Mouse (Mus musculus) cerebellum, adult (tissue): Measurements from ENCODE around the gene Ddr2.
"Not testable (repeated sequence)": the region's sequence is repeated elsewhere in the genome, so short reads cannot be mapped to it uniquely, and the experiment has no call there.

Experiments used
- ATAC-seq: cut with Nextera tagmentation; 2 replicates; pipeline ENCODE4 v1.9.2; 2017; ENCODE audit warnings: mild to moderate bottlenecking, moderate library complexity, mixed read lengths; ENCODE audit not compliant: insufficient number of reproducible peaks, low FRiP score, low TSS enrichment

Ddr2 gene

GRCm38 (mm10) chr1:170109776-170110515 is 616 bp downstream of the Ddr2 start:
- ATAC-seq, result no peak

- ATAC-seq, result not testable (repeated sequence)
Observed at GRCm38 (mm10) chr1:170102814-170103213, 7.7 kb downstream of the Ddr2 start.

DNA sequence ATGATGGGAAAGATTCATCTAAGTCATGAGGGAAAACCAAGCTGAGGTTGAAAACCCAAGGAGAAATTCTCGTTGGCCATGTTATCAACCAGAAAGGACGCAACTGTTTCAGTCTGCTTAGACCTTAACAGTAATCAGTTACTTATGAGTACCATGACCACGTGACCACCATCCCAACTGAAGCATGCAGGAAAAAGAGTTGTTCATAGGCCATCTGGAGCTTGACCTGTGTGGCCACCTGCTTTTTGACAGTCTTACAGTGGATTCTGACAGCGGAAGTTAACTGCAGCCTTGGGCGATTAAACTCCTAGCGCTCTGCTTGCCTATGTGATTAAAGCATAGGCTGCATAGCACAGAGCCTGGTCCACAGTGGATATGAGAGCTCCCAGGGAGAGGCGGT is 23.9 kb downstream of the Ddr2 start:
- ATAC-seq, result no peak

- no peak for ATAC-seq
Observed at GRCm38 (mm10) chr1:170084151-170084796, 26.3 kb downstream of the Ddr2 start.

- ATAC-seq, result no peak
Observed at GRCm38 (mm10) chr1:170080907-170081306, 29.7 kb downstream of the Ddr2 start.

- no peak for ATAC-seq
Observed at GRCm38 (mm10) chr1:170079465-170079864, 31.1 kb downstream of the Ddr2 start.

DNA sequence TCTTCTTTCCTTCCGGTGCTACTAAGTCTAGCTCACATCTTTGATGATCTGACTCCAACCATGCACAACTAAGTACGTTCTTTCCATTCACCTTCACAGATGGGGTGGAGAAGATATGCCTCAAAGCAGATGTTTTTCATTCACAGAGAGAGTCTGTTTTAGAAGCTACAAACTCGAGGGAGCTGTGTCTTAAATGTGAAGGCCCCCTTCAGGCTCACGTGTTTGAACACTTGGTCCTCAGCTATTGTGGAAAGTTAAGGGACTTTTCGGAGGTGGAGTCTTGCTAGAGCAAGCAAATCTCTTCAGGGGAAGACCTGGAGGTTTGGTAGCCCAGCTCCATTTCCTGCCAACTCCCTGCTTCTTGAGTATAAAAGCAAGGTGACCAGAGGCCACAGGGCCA is 34.2 kb downstream of the Ddr2 start:
- no peak for ATAC-seq

DNA sequence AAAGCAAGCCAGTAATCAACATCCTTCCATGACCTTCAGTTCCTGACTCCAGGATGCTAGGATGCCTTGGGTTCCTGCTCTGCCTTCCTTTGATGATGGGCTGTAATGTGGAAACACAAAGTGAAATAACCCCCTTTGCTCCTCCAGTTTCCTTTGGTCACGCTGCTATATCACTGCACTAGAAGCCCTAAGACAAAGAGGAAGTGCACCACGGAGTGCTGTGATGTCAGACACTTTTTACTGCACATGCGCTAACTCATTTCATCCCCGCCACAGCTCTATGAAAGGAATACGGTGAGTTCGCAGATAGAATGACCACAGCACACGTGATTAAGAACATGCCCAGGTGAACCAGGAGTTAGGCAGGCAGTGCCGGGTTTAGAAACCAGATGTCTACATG is 36.8 kb downstream of the Ddr2 start:
- no peak for ATAC-seq

- ATAC-seq, result no peak
Observed at GRCm38 (mm10) chr1:170069143-170069542, 41.4 kb downstream of the Ddr2 start.

GRCm38 (mm10) chr1:170065931-170066330 is 44.6 kb downstream of the Ddr2 start:
- ATAC-seq, result no peak

DNA sequence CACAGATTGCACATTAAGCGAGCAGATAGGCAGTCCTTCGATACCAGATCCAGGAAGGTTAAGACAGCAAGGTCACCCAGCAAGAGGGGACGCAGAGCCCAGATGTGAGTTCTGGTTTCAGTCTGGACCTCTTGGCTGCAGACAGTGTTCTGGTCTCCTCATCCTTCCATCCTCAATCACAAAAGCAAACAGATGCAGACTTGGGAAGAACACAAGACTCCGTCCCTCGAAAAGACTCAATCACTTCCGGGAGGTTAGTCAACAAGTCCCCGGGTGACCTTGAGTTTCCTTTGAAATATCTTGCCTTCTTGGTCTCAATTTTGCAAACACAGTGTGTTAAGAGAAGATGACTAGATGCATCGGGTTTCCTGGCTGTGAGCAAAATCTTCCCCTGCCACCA is 45.6 kb downstream of the Ddr2 start:
- no peak for ATAC-seq

DNA sequence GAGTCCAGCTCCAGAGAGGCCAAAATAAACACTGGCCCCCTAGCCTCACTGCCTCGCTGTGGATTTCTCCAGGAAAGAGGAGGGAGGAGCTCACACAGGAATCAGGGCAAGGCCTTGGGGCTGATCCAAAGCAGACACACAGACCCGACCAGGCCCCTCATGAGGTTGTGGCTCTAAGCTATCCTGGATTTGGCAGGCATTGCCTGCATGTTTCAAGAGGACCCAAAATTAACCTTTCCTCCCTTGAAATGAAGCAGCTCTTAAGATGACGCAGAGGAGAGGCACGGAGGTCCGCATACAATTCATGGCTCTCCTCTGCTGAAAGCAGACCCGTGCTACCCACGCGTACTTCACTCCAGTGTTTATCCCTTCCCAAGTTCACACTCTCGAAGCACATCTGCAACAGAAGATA is 46.5 kb downstream of the Ddr2 start:
- no peak for ATAC-seq

GRCm38 (mm10) chr1:170060214-170060613 is 50.3 kb downstream of the Ddr2 start:
- ATAC-seq, result no peak

DNA sequence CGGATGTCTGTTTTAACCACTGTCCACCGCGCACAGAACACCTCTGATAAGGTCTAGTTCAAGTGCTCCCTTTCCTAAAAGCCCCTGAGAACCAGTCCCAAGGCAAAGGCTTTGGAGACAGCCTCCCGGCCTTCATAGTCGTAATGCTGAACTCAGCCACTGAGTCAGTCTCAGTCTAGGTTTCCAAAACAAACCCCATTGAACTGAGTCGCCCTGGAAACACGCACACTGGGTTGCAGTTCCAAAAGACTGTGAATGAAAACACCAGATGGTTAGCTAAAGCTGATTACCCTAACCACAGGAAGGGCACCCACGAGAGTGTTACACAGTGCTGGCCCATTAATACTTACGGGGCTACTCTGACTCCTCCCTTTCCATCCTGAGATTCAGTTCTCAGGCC is 51.2 kb downstream of the Ddr2 start:
- ATAC-seq, result no peak

- ATAC-seq, result no peak
Observed at GRCm38 (mm10) chr1:170058051-170058450, 52.5 kb downstream of the Ddr2 start.

GRCm38 (mm10) chr1:170057607-170058006 is 53.0 kb downstream of the Ddr2 start:
- no peak for ATAC-seq

DNA sequence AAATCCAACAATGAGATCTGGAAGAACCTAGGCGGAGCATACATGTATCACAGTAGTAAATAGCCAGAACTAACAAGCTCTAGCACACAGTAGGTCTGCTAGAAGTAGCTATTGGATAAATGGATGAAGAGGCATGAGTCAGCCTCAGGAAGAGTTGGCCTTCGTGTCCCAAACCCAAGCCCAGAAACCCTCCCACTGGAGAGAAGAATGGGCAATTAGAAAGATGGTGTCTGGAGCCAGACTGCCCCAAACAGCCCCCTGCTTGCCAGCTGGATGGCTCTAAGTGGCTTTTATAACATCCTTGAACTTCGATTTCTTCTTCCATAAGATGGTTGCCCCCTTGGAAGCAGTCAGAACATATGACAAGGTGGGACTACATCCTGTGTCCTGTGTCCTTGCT is 53.6 kb downstream of the Ddr2 start:
- no peak for ATAC-seq

DNA sequence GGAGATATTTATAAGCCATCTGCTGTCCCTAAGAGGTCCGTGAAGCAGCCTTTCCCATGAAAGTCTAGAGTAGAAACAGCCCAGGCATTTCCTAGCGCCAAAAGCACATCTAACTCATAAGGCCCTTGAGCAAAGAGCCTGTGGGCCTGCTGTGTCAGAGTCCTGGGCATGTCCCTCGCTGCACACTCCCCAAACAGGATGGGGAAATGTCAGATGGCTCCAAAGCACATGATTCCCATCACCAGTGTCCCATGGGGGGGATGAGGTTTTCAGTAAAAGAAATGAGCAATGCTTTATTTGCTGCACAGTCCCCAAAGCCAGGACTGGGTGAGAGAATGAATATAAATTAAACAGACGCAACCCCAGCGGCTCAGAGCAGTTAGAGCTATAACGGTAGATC is 54.3 kb downstream of the Ddr2 start:
- no peak for ATAC-seq

DNA sequence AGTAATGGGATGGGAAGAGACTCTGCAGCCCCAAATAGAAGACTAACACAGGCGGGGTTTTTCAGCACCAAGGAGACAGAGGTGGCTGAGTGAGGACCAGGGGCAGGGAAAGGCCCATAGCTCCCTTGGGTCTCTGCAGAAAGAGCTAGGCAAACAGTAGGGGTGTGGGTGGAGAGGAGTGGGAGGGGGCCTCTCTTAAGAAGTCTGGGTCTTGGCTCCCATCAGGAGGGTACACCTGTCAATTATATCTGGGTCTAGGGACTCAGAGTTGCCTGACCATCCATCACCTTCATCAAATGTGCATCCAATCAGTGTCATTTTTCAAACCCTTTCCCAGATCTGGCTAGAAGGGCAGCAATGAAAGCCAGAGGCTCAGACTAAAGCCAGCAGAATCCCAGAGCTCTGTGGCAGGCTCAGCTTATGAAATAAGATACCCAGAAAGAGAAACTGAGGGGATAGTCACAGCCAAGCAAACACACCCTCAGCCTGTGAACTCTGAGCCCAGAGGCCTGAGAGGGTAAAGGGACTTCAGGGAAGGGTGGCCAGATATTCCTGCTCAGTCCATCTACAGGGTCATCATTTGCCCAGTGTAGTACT is 58.0 kb downstream of the Ddr2 start:
- ATAC-seq, result no peak

DNA sequence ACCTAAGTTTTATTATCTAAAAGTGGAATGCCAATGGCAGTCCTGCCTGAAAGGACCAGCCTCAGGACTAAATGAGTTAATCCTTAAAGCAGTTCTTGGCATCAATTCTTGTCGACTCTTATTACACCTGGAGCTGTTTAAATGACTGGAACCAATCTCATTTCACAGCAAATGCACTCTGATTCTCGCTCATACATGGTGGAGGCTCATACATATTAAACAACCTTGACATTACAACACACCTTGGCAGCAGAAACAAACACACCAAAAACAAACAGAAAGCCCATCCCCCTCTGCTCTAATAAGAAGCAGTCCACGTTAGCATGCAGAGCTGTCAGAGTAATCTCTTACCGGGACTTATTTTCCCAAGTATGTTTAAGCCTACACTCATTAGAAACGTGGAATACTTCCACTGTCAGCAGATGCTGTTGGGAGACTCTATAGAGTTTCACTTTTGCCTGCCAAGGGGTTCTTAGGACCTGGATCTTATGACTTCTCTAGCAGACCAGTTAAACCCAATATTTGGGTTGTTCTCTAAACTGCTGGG is 58.9 kb downstream of the Ddr2 start:
- no peak for ATAC-seq

DNA sequence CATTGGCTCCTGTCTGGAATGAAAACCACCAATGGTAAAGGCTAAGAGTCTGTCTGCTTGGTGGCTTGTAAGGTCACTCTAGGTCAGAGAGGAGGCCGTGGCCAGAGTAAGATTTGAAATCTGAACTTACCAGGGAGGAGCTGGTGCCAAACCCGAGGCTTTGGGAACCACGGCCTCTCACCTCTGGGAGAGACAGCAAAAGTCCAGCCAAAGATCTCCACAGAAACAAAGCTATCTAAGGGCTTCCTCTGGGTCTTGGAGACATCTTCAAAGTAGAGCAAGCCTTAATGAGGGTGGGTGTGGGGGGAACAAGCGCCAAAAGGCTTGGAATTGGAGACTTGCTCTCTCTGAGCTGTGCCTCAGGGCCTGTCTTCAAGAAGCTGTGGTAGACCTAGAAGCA is 62.1 kb downstream of the Ddr2 start:
- ATAC-seq, result no peak
